Mouse (Mus musculus) hindlimb bud, embryonic 11.5 days (tissue): ENCODE measurements at regions not wholly inside any gene's neighbourhood (a gene's known extent, or its start where the extent isn't known, plus 50 kb on each side); places are given as distances from the start of the nearest gene placed in this dataset.

Experiments used
- DNase-seq: peaks from one replicate; pipeline ENCODE4 v3.0.0-alpha.2; 2012; ENCODE audit warnings: low read depth, low spot score; ENCODE audit errors: extremely low spot score

GRCm38 (mm10) chr1:193705205-193705604 lies 335.1 kb upstream of the Camk1g start:
- no peak for DNase-seq

GRCm38 (mm10) chr1:193702707-193703419 lies 332.8 kb upstream of the Camk1g start:
- peak; percentile 50 for DNase-seq

DNA sequence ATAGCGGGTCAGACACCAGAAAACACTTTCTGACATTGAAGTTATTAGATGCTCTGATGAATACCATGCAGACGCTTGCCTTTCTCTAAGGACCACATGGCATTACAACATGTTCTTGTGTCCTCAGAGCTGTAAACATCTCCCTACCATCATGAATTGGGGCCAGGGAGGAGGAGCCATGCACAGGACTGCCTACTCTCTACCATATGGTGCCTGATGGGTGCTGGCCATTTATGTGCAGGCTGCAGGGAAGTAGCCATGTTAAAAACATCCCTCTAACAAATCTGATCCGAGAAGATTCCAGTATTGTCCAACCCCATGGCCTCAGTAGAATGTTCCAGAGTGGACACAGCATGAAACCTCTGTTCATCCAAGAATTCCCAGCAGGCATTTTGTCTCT lies 330.1 kb upstream of the Camk1g start:
- DNase-seq: no peak

GRCm38 (mm10) chr1:193698603-193699266 lies 328.6 kb upstream of the Camk1g start:
- peak; percentile 71 for DNase-seq

- no peak for DNase-seq
Observed at GRCm38 (mm10) chr1:193697857-193698256, 327.8 kb upstream of the Camk1g start.

GRCm38 (mm10) chr1:193697001-193697400 lies 326.9 kb upstream of the Camk1g start:
- DNase-seq: no peak

DNA sequence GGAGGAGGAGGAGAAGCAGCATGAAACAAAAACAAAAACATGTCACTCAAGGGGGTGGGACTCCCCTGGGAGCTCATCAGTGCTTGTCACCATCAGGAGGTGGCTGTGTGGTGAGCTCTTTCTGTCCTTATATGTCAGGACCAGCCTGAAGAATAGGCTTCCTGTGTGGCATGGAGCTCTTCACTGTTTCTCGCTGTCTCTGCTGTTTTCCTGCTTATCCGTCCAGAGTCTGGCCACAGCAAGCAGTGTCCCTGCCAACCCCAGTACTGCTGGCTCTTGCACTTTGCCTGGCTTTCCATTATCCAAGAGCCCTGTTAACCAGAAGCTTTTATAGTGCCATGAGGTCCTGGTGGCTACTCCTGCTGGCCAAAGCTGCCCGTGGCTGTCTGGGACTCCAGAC lies 322.9 kb upstream of the Camk1g start:
- no peak for DNase-seq

DNA sequence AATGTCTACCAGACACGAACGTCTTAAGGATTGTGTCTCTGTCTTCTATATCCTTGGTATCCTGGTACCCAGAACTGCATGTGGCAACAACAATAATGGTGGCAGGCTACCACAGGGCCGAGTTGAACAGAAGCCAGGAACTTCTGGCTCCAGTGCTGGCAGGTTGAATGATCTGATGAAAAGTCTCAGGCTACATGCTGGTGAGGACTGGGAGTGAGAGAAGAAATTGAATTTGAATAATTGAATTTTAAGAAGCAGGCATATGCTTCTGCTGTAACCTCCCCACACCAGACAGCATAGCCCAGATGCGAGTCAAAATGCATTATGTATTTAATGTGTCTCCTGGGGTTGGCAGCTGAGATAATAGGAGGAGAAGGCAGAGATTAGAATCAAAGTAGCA lies 319.5 kb upstream of the Camk1g start:
- no peak for DNase-seq

GRCm38 (mm10) chr1:193682917-193683316 lies 312.8 kb upstream of the Camk1g start:
- DNase-seq: no peak

DNA sequence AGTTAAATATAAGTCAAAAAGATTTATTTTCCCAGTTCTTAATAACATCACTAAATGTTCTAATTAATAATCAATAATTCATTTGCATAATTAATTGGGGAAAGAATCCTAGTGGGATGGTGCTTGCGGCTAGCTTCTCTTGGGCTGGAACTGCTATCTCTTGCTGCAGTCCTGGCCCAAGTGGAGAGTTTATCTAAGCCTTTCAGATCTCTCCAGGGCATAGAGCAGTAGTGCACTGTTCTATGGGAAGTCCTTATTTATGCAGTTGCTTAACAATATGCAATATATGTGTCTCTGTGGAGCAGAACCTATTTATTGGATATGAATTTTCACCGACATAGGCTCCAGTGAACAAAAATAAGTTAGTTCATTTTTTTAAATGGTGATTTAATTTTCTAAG lies 308.4 kb upstream of the Camk1g start:
- no peak for DNase-seq

GRCm38 (mm10) chr1:193673236-193673830 lies 303.2 kb upstream of the Camk1g start:
- peak; percentile 8 for DNase-seq

- no peak for DNase-seq
Observed at GRCm38 (mm10) chr1:193672681-193673080, 302.6 kb upstream of the Camk1g start.

DNA sequence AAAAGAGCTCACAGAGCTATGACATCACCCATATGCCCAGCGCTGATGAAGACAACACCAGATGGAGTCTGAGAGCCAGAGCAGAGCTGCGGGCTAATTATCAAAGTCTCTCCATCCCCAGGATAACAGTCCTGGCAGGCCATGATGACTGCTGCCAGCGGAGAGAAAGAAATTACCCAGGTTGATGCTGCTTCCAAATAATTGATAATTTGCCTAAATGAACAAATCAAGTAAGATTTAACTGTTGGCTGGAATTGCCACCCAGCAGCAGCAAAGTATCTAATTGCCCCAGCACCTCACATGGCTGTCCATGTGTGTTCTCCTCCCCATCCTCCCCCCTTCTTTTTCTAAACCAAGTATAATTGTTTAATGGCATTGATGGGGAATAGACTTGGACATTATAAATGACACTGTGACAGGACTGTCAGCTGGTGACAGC lies 301.7 kb upstream of the Camk1g start:
- no peak for DNase-seq

DNA sequence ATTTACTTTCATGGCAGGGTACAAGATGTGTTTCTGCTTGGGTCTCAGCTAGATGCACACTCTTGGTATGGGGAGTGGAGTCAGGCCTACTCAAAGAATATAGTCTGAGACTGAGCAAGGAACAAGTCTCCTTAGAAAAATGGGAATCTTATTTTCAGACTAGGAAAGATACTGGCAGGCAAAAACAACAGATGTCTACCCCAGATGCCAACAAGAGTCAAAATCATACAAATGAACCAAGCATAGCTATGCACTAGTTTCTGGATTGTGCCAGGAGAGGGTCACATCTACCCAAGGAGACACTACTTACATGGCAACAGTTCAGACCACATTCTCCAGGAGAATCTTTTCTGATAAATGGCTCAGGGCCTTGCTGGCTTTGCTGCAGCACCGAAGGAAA lies 300.9 kb upstream of the Camk1g start:
- DNase-seq: no peak

DNA sequence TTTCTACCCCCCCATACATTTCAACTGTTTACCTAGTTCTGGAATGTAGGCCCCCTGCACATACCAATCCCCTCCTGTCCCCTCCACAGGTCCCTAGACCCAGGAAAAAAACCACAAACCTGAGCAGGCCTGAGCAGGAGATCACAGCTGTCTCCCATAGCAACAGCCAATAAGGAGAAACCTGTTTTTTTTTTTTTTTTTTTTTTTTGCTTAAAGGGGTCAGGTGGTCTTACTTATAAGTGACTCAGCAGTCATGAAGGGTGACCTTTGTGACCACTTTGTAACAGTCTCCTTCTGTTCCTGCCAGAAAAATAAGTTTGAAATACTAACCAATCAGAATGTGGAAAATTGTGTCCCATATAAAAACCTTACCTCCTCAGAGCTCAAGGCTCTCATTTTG lies 299.9 kb upstream of the Camk1g start:
- DNase-seq: no peak

DNA sequence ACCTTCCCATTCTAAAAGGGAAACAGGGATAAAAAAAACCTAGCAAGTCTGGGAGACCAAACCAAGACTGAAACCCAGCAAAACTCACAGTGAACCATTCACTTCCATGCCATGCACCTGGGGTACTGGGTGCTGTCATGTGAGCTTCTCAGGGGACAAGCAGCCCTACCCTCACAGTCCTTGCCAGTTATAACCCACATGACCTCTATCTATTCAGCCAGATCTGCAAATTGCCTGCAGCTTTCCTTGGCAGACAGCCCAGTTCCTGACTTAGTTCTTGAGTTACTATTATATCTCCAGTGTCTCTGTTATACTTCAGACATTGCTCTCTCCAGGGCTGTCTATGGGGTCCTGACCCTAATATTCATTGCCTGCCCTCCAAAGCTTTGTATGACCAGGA lies 298.7 kb upstream of the Camk1g start:
- DNase-seq: no peak

- DNase-seq: no peak
Observed at GRCm38 (mm10) chr1:193665854-193666253, 295.8 kb upstream of the Camk1g start.

DNA sequence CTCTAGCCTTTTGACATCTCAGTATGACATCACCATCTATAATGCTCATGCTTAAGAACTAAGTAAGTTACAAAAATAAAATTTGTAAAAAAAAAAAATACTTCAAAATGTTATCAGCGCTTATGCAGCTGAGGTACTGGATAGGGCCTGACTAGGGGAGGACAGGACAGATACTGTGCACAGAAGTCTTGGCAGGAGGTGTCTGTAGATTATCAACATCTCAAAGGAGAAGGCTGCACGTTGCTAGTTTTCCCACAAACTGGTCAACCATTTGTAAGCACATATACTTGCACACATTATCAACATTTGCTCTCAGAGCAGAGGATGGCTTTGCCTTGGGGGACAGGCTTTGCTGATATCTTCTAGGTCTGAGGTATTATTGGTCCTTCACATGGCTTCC lies 294.5 kb upstream of the Camk1g start:
- DNase-seq: no peak

- DNase-seq: no peak
Observed at GRCm38 (mm10) chr1:193663587-193663986, 293.5 kb upstream of the Camk1g start.

DNA sequence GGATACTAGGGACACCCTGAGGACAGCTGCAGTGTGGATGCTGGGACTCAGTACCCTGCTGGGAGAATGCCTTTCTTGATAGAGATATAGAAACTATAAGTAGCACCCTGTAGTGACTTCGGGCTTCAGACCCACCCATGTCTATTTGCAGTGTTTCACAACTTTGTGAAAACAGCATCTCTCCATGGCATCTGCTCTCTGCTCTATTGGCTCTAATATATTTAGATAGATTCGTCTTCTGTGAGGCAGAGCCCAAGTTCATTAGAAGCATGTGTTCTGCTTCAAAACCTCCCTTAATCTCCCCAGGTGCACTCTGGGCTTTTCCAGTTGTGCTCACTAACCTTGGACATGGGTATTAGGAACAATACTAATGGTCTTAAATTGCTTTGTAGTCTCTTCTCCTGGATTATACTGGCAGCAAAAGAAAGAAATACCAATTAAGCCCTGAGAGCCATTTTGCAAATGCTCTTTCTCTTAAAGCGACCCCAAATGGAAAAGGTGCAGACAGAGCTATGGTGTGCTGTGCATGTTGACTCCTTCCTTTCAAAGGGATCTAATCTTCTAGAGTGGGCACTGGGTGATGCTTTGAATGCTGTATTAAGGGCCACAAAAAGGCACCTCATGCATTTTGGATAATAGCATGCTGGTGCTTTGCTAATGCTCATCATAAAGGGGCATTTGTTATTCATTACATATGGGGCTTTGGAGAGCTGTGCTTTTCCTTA lies 292.2 kb upstream of the Camk1g start:
- DNase-seq: no peak

GRCm38 (mm10) chr1:193661377-193661776 lies 291.3 kb upstream of the Camk1g start:
- no peak for DNase-seq
